Mouse (Mus musculus) kidney, embryonic 15.5 days (tissue): Measurements from ENCODE around the gene Camkmt. TPM values are rescaled to one million over a fixed set of nuclear protein-coding genes. Genes with fewer than 3 reads are reported as not detected.

Experiments
- ATAC-seq: fragments of 200-750 bp; cut with Nextera tagmentation; replicated peaks from 2 replicates; pipeline ENCODE4 v1.8.0; 2017; ENCODE audit warnings: moderate TSS enrichment; ENCODE audit not compliant: low FRiP score
- H3K27ac ChIP-seq: fragments of 300-500 bp; sonication (generic); 2 replicates; pipeline ENCODE4 v1.5.1; 2015; ENCODE audit warnings: mild to moderate bottlenecking, inconsistent platforms
- H3K27me3 ChIP-seq: fragments of 300-500 bp; sonication (generic); 2 replicates; pipeline ENCODE4 v1.6.1; 2015; ENCODE audit warnings: inconsistent platforms
- H3K36me3 ChIP-seq: fragments of 300-500 bp; sonication (generic); 2 replicates; pipeline ENCODE4 v1.6.1; 2015; ENCODE audit warnings: inconsistent platforms
- H3K4me1 ChIP-seq: fragments of 300-500 bp; sonication (generic); 2 replicates; pipeline ENCODE4 v1.6.1; 2015; ENCODE audit warnings: inconsistent platforms
- H3K4me2 ChIP-seq: fragments of 300-500 bp; sonication (generic); 2 replicates; pipeline ENCODE4 v1.6.1; 2015; ENCODE audit warnings: moderate library complexity, mild to moderate bottlenecking, inconsistent platforms
- H3K4me3 ChIP-seq: fragments of 300-500 bp; sonication (generic); replicated peaks from 2 replicates; pipeline ENCODE4 v1.5.1; 2015; ENCODE audit warnings: mild to moderate bottlenecking, inconsistent platforms
- H3K9ac ChIP-seq: fragments of 300-500 bp; sonication (generic); 2 replicates; pipeline ENCODE4 v1.6.1; 2015; ENCODE audit warnings: mild to moderate bottlenecking, inconsistent platforms
- H3K9me3 ChIP-seq: fragments of 300-500 bp; sonication (generic); replicated peaks from 2 replicates; pipeline ENCODE4 v1.6.1; 2016; ENCODE audit warnings: inconsistent platforms
- WGBS: fragments of 180-500 bp; shearing (Covaris S2); methylation state at CpG from one replicate; pipeline ENCODE4 v1.1.7; 2015; ENCODE audit warnings: mixed read lengths; 5-methylcytosine and 5-hydroxymethylcytosine counted together
- polyA plus RNA-seq: library from polyadenylated mRNA; unstranded; fragments of >200 nt; fragmentation: Nextera tagmentation; extraction: Ambion mirVana; gene quantifications from 2 replicates; pipeline ENCODE4 v1.2.1, GENCODE M21; 2015

Camkmt gene
- polyA plus RNA-seq, 1 experiment from 2014 or later: 13.8 TPM

DNA sequence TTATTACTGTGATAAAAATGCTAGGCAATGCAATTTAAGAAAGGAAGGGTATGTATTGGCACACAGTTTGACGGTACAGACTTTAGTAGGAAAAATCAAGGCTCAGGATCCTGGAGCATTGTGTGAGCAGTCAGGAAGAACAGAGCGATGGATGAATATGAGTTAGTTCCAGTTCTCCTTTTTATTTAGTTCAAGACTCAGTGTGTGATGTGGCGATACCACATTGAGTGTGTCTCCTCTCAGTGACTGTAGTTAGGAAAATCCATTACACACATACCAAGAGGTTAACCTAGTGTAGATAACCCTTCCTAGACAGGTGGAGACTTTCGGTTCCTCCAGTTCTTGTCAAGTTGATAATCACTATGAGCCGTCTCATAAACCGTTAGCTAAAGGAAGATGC lies 1.4 kb downstream of the Camkmt start:
- WGBS: 89% methylated on average over 6 of the region's 6 CpGs
- Histone ChIP-seq H3K4me1 (peaks cover 15% of the 10 kb centered on the region), H3K36me3 (no peaks in the 10 kb centered on the region), H3K4me2 (peak overlapping the region; percentile 86), H3K9ac (no peak overlapping the region; the same call in 1 of the 2 replicates), H3K9me3 (no peaks in the 10 kb centered on the region), H3K27me3 (no peaks in the 10 kb centered on the region), H3K27ac (no peak overlapping the region), H3K4me3 (peak overlapping the region; percentile 70; the same call in 1 of the 2 replicates)
- no peak for ATAC-seq

DNA sequence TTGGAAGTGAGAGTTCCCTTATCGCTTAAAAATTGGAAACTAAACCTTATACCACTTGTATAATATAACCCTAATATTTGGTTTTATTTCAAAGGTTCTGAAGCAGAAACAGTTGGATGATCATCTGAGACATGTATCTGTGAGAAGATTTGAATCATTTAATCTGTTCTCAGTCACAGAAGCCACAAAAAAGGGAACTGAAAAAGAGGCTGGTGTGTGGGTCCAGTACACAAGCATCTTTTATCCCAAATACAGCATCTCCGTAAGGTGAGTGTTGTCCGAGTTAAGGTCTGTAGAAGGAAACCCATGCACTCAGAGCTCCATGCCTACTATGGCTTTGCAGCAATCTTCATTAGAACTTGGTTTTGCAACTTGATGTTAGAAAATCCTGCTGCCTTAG lies 6.0 kb downstream of the Camkmt start:
- H3K27me3 ChIP-seq: no peaks in the 10 kb centered on the region
- no peak overlapping the region for H3K9ac ChIP-seq
- no peak for ATAC-seq
- H3K4me3 ChIP-seq: no peak overlapping the region
- peaks cover 3% of the 10 kb centered on the region for H3K4me1 ChIP-seq
- 96% methylated on average over 3 of the region's 3 CpGs for WGBS
- 0 out of 2 replicates have a peak, but pooled peaks cover 9% of the 10 kb centered on the region for H3K9me3 ChIP-seq
- H3K4me2 ChIP-seq: no peak overlapping the region
- no peak overlapping the region for H3K27ac ChIP-seq
- peaks cover 23% of the 10 kb centered on the region for H3K36me3 ChIP-seq

DNA sequence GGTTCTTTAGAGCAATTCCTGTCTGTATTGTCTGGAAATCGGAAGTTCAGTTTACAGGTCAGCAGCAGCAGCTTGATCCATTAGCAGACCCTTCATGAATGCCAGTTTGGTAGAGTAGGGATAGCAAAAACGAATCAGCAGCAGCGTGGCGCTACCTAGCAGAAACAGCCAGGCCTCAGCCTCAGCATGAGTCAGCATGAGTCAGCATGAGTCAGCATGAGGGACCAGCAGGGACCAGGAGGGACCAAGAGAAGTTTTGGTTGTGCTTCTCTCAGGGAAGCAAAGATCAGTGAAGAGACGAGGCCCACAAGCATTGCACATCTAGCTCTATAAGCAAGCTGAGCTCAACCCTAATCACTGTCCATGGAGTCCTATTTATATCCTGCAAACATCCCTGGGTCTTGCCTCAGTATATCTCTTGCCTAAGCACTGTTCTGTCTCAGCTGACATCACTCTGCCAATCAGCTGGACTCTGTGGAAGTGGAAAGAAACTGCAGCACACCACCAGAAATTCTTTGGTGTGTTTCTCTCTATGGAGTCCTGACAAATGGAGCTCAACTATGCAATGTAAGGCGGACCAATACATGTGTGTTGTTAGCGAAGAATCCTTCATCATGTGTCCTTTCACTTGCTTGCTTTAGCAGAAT lies 8.4 kb downstream of the Camkmt start:
- 91% methylated on average over 7 of the region's 7 CpGs for WGBS
- Histone ChIP-seq H3K4me2 (no peak overlapping the region), H3K27me3 (no peaks in the 10 kb centered on the region), H3K9me3 (0 out of 2 replicates have a peak, but pooled peaks cover 9% of the 10 kb centered on the region), H3K36me3 (peaks cover 23% of the 10 kb centered on the region), H3K4me1 (no peaks in the 10 kb centered on the region), H3K9ac (no peak overlapping the region), H3K4me3 (no peak overlapping the region), H3K27ac (no peak overlapping the region)
- no peak for ATAC-seq

DNA sequence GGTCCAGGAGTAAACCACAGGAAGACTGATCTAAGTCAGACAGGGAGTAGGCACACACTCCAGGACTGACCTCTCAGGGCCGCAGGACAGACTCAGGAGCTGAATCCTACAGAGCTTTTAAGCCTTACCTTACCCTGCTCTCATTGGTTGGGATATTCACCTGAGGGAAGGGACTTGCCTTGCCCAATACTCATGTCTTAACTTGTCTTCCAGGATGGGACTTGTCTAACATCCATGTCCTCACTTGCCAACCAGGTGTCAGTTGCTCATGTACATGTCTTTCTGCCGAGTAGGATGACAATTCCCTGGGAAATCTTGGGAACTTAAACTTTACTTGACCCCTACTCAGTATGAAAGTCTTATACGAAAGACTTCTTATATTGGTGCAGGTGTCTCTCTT lies 9.9 kb downstream of the Camkmt start:
- 86% methylated on average over 3 of the region's 3 CpGs for WGBS
- Histone ChIP-seq H3K4me1 (no peaks in the 10 kb centered on the region), H3K27ac (no peak overlapping the region), H3K9me3 (0 out of 2 replicates have a peak, but pooled peaks cover 9% of the 10 kb centered on the region), H3K9ac (no peak overlapping the region), H3K4me2 (no peak overlapping the region), H3K4me3 (no peak overlapping the region), H3K27me3 (no peaks in the 10 kb centered on the region), H3K36me3 (peaks cover 23% of the 10 kb centered on the region)
- ATAC-seq: no peak

DNA sequence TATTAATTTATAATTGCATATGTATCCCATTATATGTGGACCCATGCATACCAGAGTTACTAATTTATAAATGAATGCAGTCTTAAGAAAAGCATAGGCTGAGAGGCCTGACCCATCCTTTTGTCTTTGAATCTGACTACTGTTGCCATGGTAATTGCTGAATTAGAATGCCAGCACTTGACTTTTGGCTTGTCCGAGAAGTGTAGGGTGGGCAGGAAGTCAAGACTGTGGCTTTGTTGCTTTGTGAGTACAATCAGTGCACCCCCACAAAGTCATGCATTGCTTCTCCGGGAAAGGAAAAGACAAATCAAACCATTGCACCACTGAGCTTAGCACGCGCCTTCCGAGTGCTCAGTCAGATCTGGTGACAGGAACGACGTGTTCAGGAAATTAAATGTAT lies 11.4 kb downstream of the Camkmt start:
- Histone ChIP-seq H3K9me3 (0 out of 2 replicates have a peak, but pooled peaks cover 9% of the 10 kb centered on the region), H3K36me3 (peaks cover 23% of the 10 kb centered on the region), H3K27me3 (no peaks in the 10 kb centered on the region), H3K9ac (no peak overlapping the region), H3K4me3 (no peak overlapping the region), H3K27ac (no peak overlapping the region), H3K4me1 (no peaks in the 10 kb centered on the region), H3K4me2 (no peak overlapping the region)
- ATAC-seq: no peak
- WGBS: 87% methylated on average over 7 of the region's 7 CpGs

DNA sequence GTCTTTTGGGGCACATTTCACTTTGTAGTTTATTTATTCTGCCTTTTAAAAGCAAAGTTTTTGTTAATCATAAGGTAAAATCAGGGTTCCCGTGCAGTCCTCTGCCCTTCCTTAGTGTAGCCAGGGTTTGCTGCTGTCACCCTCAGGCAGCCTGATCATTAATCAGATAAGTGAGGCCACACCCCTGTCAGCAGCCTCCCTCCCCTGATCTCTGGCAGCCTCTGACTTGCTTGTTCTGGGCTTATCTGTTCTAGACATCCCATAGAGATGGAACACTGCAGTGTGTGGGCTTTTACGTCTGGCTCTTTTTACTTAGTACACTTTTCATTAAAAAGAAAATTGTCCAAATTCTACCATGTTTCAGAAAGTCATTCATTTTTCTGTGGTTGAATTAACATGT lies 13.0 kb downstream of the Camkmt start:
- 43% methylated on average over 2 of the region's 2 CpGs for WGBS
- Histone ChIP-seq H3K9me3 (0 out of 2 replicates have a peak, but pooled peaks cover 6% of the 10 kb centered on the region), H3K27me3 (no peaks in the 10 kb centered on the region), H3K4me3 (no peak overlapping the region), H3K36me3 (peaks cover 10% of the 10 kb centered on the region), H3K9ac (no peak overlapping the region), H3K4me2 (no peak overlapping the region), H3K27ac (no peak overlapping the region), H3K4me1 (no peaks in the 10 kb centered on the region)
- no peak for ATAC-seq

DNA sequence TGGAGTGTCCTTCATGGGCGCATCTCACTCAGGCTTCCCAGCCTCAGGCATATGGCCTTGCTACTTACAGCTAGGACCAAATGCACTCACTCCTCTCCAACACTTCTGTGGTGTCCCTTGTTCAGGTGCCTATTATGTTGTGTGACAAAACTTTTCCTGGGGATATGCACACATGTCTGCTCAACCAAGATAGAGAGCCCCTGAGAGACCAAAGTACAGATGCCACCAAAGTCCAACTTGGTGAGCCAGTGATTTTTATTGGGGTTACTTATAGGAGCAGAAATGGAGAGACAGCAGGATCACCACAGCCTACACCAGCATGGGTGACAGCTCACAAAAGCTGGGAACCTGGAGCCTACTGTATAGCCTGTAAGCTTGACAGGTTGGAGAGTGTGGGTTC lies 20.3 kb downstream of the Camkmt start:
- ATAC-seq: no peak
- no peak overlapping the region for H3K4me2 ChIP-seq
- no peak overlapping the region for H3K27ac ChIP-seq
- no peaks in the 10 kb centered on the region for H3K9me3 ChIP-seq
- no peaks in the 10 kb centered on the region for H3K4me1 ChIP-seq
- H3K4me3 ChIP-seq: no peak overlapping the region
- no peaks in the 10 kb centered on the region for H3K27me3 ChIP-seq
- H3K9ac ChIP-seq: no peak overlapping the region
- 97% methylated on average over 1 of the region's 1 CpGs for WGBS
- no peaks in the 10 kb centered on the region for H3K36me3 ChIP-seq

DNA sequence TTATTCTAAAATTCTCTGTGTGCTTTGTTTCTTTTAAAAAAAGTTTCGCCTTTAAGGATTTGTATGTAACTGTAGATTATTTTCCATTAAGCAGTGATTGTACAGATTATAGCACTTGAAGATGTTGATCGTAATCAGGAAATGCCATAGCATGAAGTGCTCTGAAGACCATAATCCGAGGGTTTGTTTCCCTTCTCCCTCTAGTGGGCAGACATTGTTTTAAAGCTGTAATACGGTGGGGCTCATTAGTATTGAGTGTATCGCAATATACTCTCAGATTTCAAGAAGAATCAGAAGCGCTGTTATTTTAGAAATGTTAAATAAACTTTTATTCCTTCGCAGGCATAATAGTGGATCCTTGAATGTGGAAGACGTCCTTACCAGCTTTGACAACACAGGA lies 23.1 kb downstream of the Camkmt start:
- no peaks in the 10 kb centered on the region for H3K4me1 ChIP-seq
- 83% methylated on average over 8 of the region's 8 CpGs for WGBS
- no peaks in the 10 kb centered on the region for H3K9me3 ChIP-seq
- H3K4me2 ChIP-seq: no peak overlapping the region
- H3K36me3 ChIP-seq: no peaks in the 10 kb centered on the region
- no peak overlapping the region for H3K4me3 ChIP-seq
- no peaks in the 10 kb centered on the region for H3K27me3 ChIP-seq
- no peak for ATAC-seq
- no peak overlapping the region for H3K27ac ChIP-seq
- no peak overlapping the region for H3K9ac ChIP-seq

DNA sequence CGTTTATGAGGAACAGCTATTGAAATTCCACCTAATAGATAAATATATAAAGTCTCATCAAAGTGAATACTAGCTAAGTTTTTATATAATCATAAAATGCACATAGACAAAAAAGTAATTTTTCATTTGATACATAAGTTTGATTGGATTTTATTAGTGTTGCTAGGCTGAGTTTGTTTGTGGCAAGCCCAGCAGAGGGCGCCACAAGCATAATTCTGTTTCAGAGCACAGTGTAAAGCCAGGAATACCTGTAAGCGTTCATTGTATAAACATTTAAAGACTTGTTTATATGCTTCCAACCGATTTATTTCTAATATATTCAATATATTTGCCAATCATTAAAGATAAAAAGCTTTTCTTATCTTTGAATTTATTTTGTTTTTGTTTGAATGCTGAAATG lies 26.3 kb downstream of the Camkmt start:
- Histone ChIP-seq H3K27me3 (no peaks in the 10 kb centered on the region), H3K4me3 (no peak overlapping the region), H3K4me1 (no peaks in the 10 kb centered on the region), H3K27ac (no peak overlapping the region), H3K36me3 (no peaks in the 10 kb centered on the region), H3K4me2 (no peak overlapping the region), H3K9me3 (no peaks in the 10 kb centered on the region), H3K9ac (no peak overlapping the region)
- WGBS: 31% methylated on average over 4 of the region's 4 CpGs
- ATAC-seq: no peak

DNA sequence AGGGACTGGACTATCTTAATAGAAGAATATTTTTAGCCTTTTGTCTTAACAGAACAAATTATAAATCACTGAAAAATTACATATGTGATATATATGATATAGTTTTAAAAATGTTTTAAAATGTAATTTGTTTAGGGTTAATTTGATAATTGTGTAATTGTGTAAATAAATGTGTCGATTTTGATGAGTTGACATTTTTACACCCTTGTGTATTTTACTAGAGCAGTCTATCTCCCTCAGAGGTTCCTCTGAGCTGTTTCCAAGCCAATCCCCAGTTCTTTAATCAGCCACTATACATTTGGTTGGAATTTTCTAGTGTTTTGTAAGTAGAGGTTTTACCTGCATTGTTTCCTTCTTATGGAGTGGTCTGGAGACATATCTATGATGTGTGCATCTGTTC lies 48.0 kb downstream of the Camkmt start:
- Histone ChIP-seq H3K4me2 (no peak overlapping the region), H3K36me3 (no peaks in the 10 kb centered on the region), H3K4me3 (no peak overlapping the region), H3K4me1 (no peaks in the 10 kb centered on the region), H3K27me3 (no peaks in the 10 kb centered on the region), H3K9ac (no peak overlapping the region), H3K9me3 (no peaks in the 10 kb centered on the region), H3K27ac (no peak overlapping the region)
- 90% methylated on average over 1 of the region's 1 CpGs for WGBS
- ATAC-seq: no peak

DNA sequence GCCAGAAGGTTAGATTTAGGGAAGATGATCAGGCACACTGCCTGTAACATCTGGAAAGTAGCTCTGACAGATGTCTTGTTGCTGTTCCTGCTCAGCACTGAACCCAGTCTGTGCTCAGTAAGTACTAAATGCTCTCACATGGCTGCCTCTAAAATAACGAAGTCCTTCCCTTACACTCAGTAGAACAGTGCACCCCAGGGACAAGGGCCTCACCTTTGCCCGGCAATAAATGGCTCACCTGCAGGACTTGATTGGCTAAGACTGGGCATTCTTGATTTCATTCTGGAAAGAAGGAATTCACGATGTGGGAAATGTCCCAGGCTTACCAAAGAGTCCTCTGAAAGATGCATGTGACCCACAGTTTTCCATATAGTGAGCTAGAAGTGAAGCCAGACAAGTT lies 51.3 kb downstream of the Camkmt start:
- no peak overlapping the region for H3K9ac ChIP-seq
- no peak overlapping the region for H3K4me3 ChIP-seq
- WGBS: 71% methylated on average over 3 of the region's 3 CpGs
- no peak overlapping the region for H3K27ac ChIP-seq
- no peaks in the 10 kb centered on the region for H3K36me3 ChIP-seq
- H3K9me3 ChIP-seq: no peaks in the 10 kb centered on the region
- H3K27me3 ChIP-seq: no peaks in the 10 kb centered on the region
- no peaks in the 10 kb centered on the region for H3K4me1 ChIP-seq
- no peak for ATAC-seq
- no peak overlapping the region for H3K4me2 ChIP-seq

DNA sequence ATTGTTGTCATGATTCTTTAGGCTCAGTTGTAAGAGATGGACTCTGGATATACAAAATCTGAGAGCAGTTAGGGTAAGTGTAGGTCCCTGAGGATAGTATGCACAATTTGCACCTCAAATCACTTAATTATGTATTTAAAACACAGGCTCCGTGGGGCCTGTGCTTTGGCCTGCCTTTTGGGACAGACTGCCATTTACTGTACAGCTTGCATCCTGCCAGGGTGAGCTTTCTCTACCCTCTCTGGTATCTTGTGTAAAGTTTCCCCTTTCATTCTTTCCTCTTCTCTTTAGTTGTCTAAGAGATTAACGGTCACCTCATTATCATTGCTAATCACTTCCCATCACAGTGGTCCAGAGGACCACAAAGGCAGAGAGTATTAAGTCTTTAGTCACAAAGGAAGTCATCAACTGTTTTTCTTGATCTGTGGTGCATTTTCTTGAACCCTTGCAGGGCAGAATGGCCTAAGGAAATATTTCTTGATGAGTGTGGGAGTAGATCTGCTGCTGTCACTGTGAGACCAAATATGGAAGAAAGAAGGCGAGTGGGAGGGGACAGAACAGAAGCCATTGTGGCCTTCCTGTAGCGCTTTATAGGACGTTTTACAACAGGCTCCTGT lies 52.3 kb downstream of the Camkmt start:
- no peaks in the 10 kb centered on the region for H3K9me3 ChIP-seq
- H3K27me3 ChIP-seq: no peaks in the 10 kb centered on the region
- ATAC-seq: no peak
- no peak overlapping the region for H3K4me3 ChIP-seq
- no peaks in the 10 kb centered on the region for H3K36me3 ChIP-seq
- no peaks in the 10 kb centered on the region for H3K4me1 ChIP-seq
- H3K27ac ChIP-seq: no peak overlapping the region
- 45% methylated on average over 5 of the region's 5 CpGs for WGBS
- no peak overlapping the region for H3K9ac ChIP-seq
- H3K4me2 ChIP-seq: no peak overlapping the region

DNA sequence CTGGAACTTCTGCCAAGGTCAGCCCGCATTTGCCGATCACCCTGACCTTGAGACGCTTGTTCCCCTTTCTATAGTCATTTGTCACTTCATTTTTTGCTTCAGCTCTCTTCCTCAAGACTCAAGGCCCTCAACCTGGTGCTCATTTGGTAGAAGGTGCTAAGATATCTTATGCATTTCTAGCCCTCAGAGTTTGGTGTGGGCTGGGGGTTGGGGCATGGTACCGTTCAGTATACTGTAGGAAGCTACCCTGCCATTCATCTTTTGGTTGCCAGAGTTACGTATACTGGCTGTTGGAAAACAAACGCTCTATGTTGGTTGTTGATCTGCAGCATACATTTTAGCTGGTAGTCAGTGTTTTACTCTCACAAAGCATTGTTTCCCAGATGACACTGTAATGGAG lies 53.8 kb downstream of the Camkmt start:
- WGBS: 84% methylated on average over 6 of the region's 6 CpGs
- Histone ChIP-seq H3K27ac (no peak overlapping the region), H3K4me1 (no peaks in the 10 kb centered on the region), H3K9me3 (no peaks in the 10 kb centered on the region), H3K9ac (no peak overlapping the region), H3K4me2 (no peak overlapping the region), H3K4me3 (no peak overlapping the region), H3K27me3 (no peaks in the 10 kb centered on the region), H3K36me3 (no peaks in the 10 kb centered on the region)
- no peak for ATAC-seq
